Mouse (Mus musculus) intestine, embryonic 16.5 days (tissue): Measurements from ENCODE around the gene Mchr1. TPM values are rescaled to one million over a fixed set of nuclear protein-coding genes. Genes with fewer than 3 reads are reported as not detected.
"Not testable (repeated sequence)": the region's sequence is repeated elsewhere in the genome, so short reads cannot be mapped to it uniquely, and the experiment has no call there.

Source experiments
- ATAC-seq: fragments of 200-750 bp; cut with Nextera tagmentation; 2 replicates; pipeline ENCODE4 v1.8.0; 2017; ENCODE audit warnings: moderate TSS enrichment, moderate library complexity
- H3K27ac ChIP-seq: fragments of 300-500 bp; sonication (generic); 2 replicates; pipeline ENCODE4 v1.5.1; 2014; ENCODE audit warnings: mild to moderate bottlenecking, low read length
- H3K27me3 ChIP-seq: fragments of 300-500 bp; sonication (generic); replicated peaks from 2 replicates; pipeline ENCODE4 v1.6.1; 2014; ENCODE audit warnings: low read length, control low read depth, mixed read lengths; ENCODE audit not compliant: control insufficient read depth, insufficient read depth
- H3K36me3 ChIP-seq: fragments of 300-500 bp; sonication (generic); 2 replicates; pipeline ENCODE4 v1.6.1; 2014; ENCODE audit warnings: low read length, control low read depth; ENCODE audit not compliant: control insufficient read depth, insufficient read depth
- H3K4me1 ChIP-seq: fragments of 300-500 bp; sonication (generic); 2 replicates; pipeline ENCODE4 v1.6.1; 2014; ENCODE audit warnings: low read length, control low read depth, mixed read lengths; ENCODE audit not compliant: control insufficient read depth, insufficient read depth
- H3K4me2 ChIP-seq: fragments of 300-500 bp; sonication (generic); 2 replicates; pipeline ENCODE4 v1.6.1; 2014; ENCODE audit warnings: low read depth, low read length, control low read depth
- H3K4me3 ChIP-seq: fragments of 300-500 bp; sonication (generic); 2 replicates; pipeline ENCODE4 v1.5.1; 2014; ENCODE audit warnings: mild to moderate bottlenecking, low read length
- H3K9ac ChIP-seq: fragments of 300-500 bp; sonication (generic); 2 replicates; pipeline ENCODE4 v1.6.1; 2014; ENCODE audit warnings: low read depth, low read length
- H3K9me3 ChIP-seq: fragments of 300-500 bp; sonication (generic); 2 replicates; pipeline ENCODE4 v1.6.1; 2016; ENCODE audit warnings: low read length, control low read depth; ENCODE audit not compliant: control insufficient read depth
- WGBS: fragments of 180-500 bp; shearing (Covaris S2); extraction: QIAGEN DNeasy Blood & Tissue Kit; methylation state at CpG from one replicate; pipeline ENCODE4 v1.1.7; 2014; 5-methylcytosine and 5-hydroxymethylcytosine counted together
- polyA plus RNA-seq: library from polyadenylated mRNA; unstranded; fragments of >200 nt; fragmentation: Nextera tagmentation; extraction: Ambion mirVana; gene quantifications from 2 replicates; pipeline ENCODE4 v1.2.1, GENCODE M21; 2015

The Mchr1 gene
- polyA plus RNA-seq, 1 experiment from 2014 or later: 0.97 TPM

DNA sequence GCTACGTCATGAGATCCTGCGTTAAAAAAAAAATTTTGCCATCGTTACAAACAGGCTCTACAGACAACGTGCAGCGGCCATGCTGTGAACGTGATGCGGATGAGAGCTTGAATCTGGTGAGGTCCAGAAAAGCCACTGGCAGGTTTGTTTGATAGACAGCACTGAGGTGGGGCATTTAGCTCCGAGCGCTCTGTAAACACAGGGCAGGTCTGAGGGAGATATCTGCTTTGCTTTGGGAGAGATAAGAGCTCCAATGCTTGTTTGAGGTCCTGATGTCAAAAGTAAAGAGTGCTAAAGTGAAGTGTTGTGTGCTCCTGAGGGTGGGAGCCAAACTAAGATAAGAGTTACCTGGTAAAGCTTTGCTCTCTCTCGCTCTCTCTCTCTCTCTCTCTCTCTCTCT lies 38.1 kb upstream of the Mchr1 start:
- peak; percentile 41; the same call in 1 of the 2 replicates for ATAC-seq
- Histone ChIP-seq H3K27me3 (no peaks in the 10 kb centered on the region), H3K9ac (no peak overlapping the region), H3K27ac (no peak overlapping the region), H3K36me3 (no peaks in the 10 kb centered on the region), H3K9me3 (no peaks in the 10 kb centered on the region), H3K4me3 (no peak overlapping the region), H3K4me1 (peaks cover under 1% of the 10 kb centered on the region; the same call in 1 of the 2 replicates), H3K4me2 (no peak overlapping the region)
- WGBS: 59% methylated on average over 10 of the region's 10 CpGs

DNA sequence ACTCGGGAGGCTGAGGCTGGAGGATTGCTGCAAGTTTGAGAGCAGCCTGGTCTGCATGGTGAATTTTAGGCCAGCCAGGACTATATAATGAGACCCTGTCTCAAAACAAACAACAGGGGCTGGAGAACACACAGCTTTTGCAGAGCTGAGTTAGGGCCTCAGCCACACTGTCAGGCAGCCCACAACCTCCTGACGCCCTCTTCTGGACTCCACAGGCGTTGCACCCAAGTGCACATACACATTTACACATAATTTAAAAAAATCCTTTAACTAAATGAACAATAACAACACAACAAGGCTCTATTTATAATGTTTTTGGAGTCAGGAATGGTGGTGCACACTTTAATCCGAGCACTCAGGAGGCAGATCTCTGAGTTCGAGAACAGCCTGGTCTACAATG lies 36.9 kb upstream of the Mchr1 start:
- Histone ChIP-seq H3K4me3 (no peak overlapping the region), H3K27me3 (no peaks in the 10 kb centered on the region), H3K9ac (no peak overlapping the region), H3K9me3 (no peaks in the 10 kb centered on the region), H3K4me2 (no peak overlapping the region), H3K4me1 (no peaks in the 10 kb centered on the region), H3K27ac (no peak overlapping the region), H3K36me3 (no peaks in the 10 kb centered on the region)
- no peak for ATAC-seq
- WGBS: 97% methylated on average over 5 of the region's 5 CpGs

- Histone ChIP-seq H3K27me3 (no peaks in the 10 kb centered on the region), H3K9me3 (no peaks in the 10 kb centered on the region), H3K4me1 (no peaks in the 10 kb centered on the region), H3K27ac (no peak overlapping the region), H3K9ac (no peak overlapping the region), H3K4me2 (no peak overlapping the region), H3K36me3 (no peaks in the 10 kb centered on the region), H3K4me3 (no peak overlapping the region)
- WGBS: 18% methylated on average over 4 of the region's 4 CpGs
- no peak for ATAC-seq
These were observed 35.8 kb upstream of the Mchr1 start for GRCm38 (mm10) chr15:81199372-81199959.

DNA sequence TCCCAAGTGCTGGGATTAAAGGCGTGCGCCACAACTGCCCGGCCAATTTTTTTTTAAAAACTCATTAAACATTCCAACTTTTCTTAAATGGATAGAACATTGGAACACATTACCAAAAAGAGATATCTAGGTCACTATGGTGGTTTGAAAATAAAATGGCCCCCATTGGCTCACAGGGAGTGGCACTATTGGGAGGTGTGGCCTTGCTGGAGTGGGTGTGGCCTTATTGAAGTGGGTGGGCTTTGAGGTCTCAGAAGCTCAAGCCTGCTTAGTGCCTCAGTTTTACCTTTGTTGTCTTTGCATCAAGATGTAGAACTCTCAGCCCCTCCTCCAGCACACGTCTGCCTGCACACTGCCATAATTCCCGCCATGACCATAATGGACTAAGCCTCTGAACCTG lies 32.8 kb upstream of the Mchr1 start:
- WGBS: 94% methylated on average over 5 of the region's 5 CpGs

DNA sequence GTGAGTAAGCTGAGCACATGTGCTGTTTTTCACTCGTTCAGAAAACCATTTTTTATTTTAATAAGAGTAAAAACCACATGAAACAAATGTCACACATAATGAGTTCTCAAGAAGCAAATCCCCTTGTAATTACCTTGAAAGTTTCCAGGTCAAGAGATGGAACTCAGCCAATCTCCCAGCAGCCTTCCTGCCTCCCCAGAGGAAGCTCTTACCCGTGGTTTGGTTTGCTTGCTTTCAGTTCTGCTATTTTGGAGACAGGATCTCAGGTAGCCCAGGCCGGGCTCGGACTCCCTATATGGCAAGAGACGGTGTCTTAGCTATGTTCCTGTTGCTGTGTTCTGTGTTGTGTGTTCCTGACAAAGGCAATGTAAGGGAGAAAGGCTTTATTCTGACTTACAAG lies 24.8 kb upstream of the Mchr1 start:
- Histone ChIP-seq H3K4me2 (no peak overlapping the region), H3K9me3 (no peaks in the 10 kb centered on the region), H3K27me3 (no peaks in the 10 kb centered on the region), H3K27ac (no peak overlapping the region), H3K36me3 (no peaks in the 10 kb centered on the region), H3K4me1 (peaks cover 7% of the 10 kb centered on the region; the same call in 1 of the 2 replicates), H3K9ac (no peak overlapping the region), H3K4me3 (no peak overlapping the region)
- 69% methylated on average over 5 of the region's 5 CpGs for WGBS
- no peak for ATAC-seq

More for the DNA sequence above, 32.8 kb upstream of the Mchr1 start:
- Histone ChIP-seq H3K36me3 (no peaks in the 10 kb centered on the region), H3K4me3 (no peak overlapping the region), H3K27me3 (no peaks in the 10 kb centered on the region), H3K9me3 (no peaks in the 10 kb centered on the region), H3K4me2 (no peak overlapping the region), H3K27ac (no peak overlapping the region), H3K4me1 (no peaks in the 10 kb centered on the region), H3K9ac (no peak overlapping the region)
- no peak for ATAC-seq

GRCm38 (mm10) chr15:81212976-81213375 lies 22.3 kb upstream of the Mchr1 start:
- WGBS: 41% methylated on average over 15 of the region's 15 CpGs
- H3K4me2 ChIP-seq: 0 out of 2 replicates have a peak overlapping the region, but pooled peaks have one; percentile 3

GRCm38 (mm10) chr15:81216906-81217653 lies 18.2 kb upstream of the Mchr1 start:
- Histone ChIP-seq H3K27ac (no peak overlapping the region), H3K9me3 (no peaks in the 10 kb centered on the region), H3K27me3 (no peaks in the 10 kb centered on the region), H3K9ac (no peak overlapping the region), H3K4me2 (no peak overlapping the region), H3K36me3 (no peaks in the 10 kb centered on the region), H3K4me1 (peaks cover 7% of the 10 kb centered on the region; the same call in 1 of the 2 replicates), H3K4me3 (no peak overlapping the region)
- 85% methylated on average over 19 of the region's 19 CpGs for WGBS
- ATAC-seq: no peak

More at GRCm38 (mm10) chr15:81212976-81213375, 22.3 kb upstream of the Mchr1 start:
- Histone ChIP-seq H3K9ac (no peak overlapping the region), H3K36me3 (no peaks in the 10 kb centered on the region), H3K27ac (no peak overlapping the region), H3K9me3 (no peaks in the 10 kb centered on the region), H3K4me1 (peaks cover 7% of the 10 kb centered on the region; the same call in 1 of the 2 replicates), H3K27me3 (no peaks in the 10 kb centered on the region), H3K4me3 (no peak overlapping the region)
- peak; percentile 38; the same call in 1 of the 2 replicates for ATAC-seq

- no peak overlapping the region for H3K4me3 ChIP-seq
- no peaks in the 10 kb centered on the region for H3K27me3 ChIP-seq
- H3K9me3 ChIP-seq: no peaks in the 10 kb centered on the region
- H3K4me2 ChIP-seq: no peak overlapping the region
- H3K36me3 ChIP-seq: no peaks in the 10 kb centered on the region
- 70% methylated on average over 6 of the region's 6 CpGs for WGBS
- no peak overlapping the region for H3K9ac ChIP-seq
- no peak overlapping the region for H3K27ac ChIP-seq
- ATAC-seq: no peak
- H3K4me1 ChIP-seq: no peaks in the 10 kb centered on the region
These were observed 16.2 kb upstream of the Mchr1 start for GRCm38 (mm10) chr15:81219054-81219453.

DNA sequence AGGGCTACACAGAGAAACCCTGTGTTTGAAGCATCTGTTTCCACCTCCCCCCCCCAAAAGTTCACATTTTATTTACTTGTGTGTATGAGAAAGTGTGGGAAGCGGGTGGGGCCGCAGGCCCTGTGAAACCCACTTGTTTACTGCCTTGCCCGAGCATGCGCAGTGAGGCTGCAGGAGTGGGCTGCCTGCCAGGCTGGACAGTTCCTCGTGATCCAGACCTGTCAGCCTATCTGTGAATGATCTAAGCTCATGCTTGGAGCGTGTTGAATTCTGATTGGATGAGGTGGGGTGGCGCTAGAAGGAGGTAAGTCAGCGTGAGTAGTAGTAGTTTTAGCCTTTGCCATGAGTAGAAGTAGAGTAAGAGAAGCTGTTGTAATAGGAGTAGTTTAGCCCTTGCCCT lies 15.2 kb upstream of the Mchr1 start:
- not testable (repeated sequence) for H3K9ac ChIP-seq, H3K4me2 ChIP-seq, H3K36me3 ChIP-seq, ATAC-seq, H3K27ac ChIP-seq, H3K4me1 ChIP-seq, H3K4me3 ChIP-seq, H3K27me3 ChIP-seq, H3K9me3 ChIP-seq
- 59% methylated on average over 8 of the region's 8 CpGs for WGBS
